Mouse (Mus musculus): ENCODE measurements at regions not wholly inside any gene's neighbourhood (a gene's known extent, or its start where the extent isn't known, plus 50 kb on each side); places are given as distances from the start of the nearest gene placed in this dataset.

- no peak for DNase-seq (ENCODE audit: low spot score)
Measured at GRCm38 (mm10) chr2:74099671-74100372, 188.7 kb upstream of the Atp5g3 start.

- no peak for DNase-seq (ENCODE audit: low spot score)
Measured at GRCm38 (mm10) chr2:74096809-74097208, 185.7 kb upstream of the Atp5g3 start.

GRCm38 (mm10) chr2:74093494-74093893 is 182.4 kb upstream of the Atp5g3 start:
- DNase-seq (ENCODE audit: low spot score), result no peak

GRCm38 (mm10) chr2:74087375-74087774 is 176.2 kb upstream of the Atp5g3 start:
- DNase-seq (ENCODE audit: low spot score), result no peak

GRCm38 (mm10) chr2:74084971-74085370 is 173.8 kb upstream of the Atp5g3 start:
- no peak for DNase-seq (ENCODE audit: low spot score)

GRCm38 (mm10) chr2:74076774-74077173 is 165.6 kb upstream of the Atp5g3 start:
- no peak for DNase-seq (ENCODE audit: low spot score)

GRCm38 (mm10) chr2:74075566-74075965 is 164.4 kb upstream of the Atp5g3 start:
- DNase-seq (ENCODE audit: low spot score), result no peak

- no peak for DNase-seq (ENCODE audit: low spot score)
Measured at GRCm38 (mm10) chr2:74073396-74073795, 162.3 kb upstream of the Atp5g3 start.

GRCm38 (mm10) chr2:74066652-74067051 is 155.5 kb upstream of the Atp5g3 start:
- DNase-seq (ENCODE audit: low spot score), result peak; percentile 68

- DNase-seq (ENCODE audit: low spot score), result no peak
Measured at GRCm38 (mm10) chr2:74064369-74064768, 153.2 kb upstream of the Atp5g3 start.

GRCm38 (mm10) chr2:74063777-74064176 is 152.7 kb upstream of the Atp5g3 start:
- DNase-seq (ENCODE audit: low spot score), result peak; percentile 41

GRCm38 (mm10) chr2:74063302-74063701 is 152.2 kb upstream of the Atp5g3 start:
- no peak for DNase-seq (ENCODE audit: low spot score)

- DNase-seq (ENCODE audit: low spot score), result no peak
Measured at GRCm38 (mm10) chr2:74042430-74042829, 131.3 kb upstream of the Atp5g3 start.

- no peak for DNase-seq (ENCODE audit: low spot score)
Measured at GRCm38 (mm10) chr2:74039580-74039979, 128.5 kb upstream of the Atp5g3 start.

GRCm38 (mm10) chr2:74036043-74036442 is 124.9 kb upstream of the Atp5g3 start:
- no peak for DNase-seq (ENCODE audit: low spot score)

GRCm38 (mm10) chr2:74032177-74033021 is 121.3 kb upstream of the Atp5g3 start:
- no peak for DNase-seq (ENCODE audit: low spot score)

GRCm38 (mm10) chr2:74029938-74030337 is 118.8 kb upstream of the Atp5g3 start:
- no peak for DNase-seq (ENCODE audit: low spot score)

- peak; percentile 53 for DNase-seq (ENCODE audit: low spot score)
Measured at GRCm38 (mm10) chr2:74027404-74028104, 116.4 kb upstream of the Atp5g3 start.

GRCm38 (mm10) chr2:74015146-74015545 is 104.0 kb upstream of the Atp5g3 start:
- DNase-seq (ENCODE audit: low spot score), result no peak

GRCm38 (mm10) chr2:74014201-74014600 is 103.1 kb upstream of the Atp5g3 start:
- DNase-seq (ENCODE audit: low spot score), result no peak

GRCm38 (mm10) chr2:73998531-73998930 is 87.4 kb upstream of the Atp5g3 start:
- DNase-seq (ENCODE audit: low spot score), result no peak

GRCm38 (mm10) chr2:73996986-73997385 is 85.9 kb upstream of the Atp5g3 start:
- no peak for DNase-seq (ENCODE audit: low spot score)

GRCm38 (mm10) chr2:73991818-73992217 is 80.7 kb upstream of the Atp5g3 start:
- no peak for DNase-seq (ENCODE audit: low spot score)
